Mouse (Mus musculus) layer of hippocampus, postnatal 25 days (tissue): ENCODE data around the gene Tgfb2. TPM values are rescaled to one million over a fixed set of nuclear protein-coding genes. Genes with fewer than 3 reads are reported as not detected.
A peak's percentile ranks its signal among the peaks of the same experiment; 100 is the strongest.

ENCODE experiments used
- DNase-seq, 2 experiments: peaks; one replicate each; pipeline ENCODE4 v3.0.0; 2022; ENCODE audit warnings: mixed read lengths in 2 of 2, low spot score in 1 of 2; ENCODE audit errors: extremely low spot score in 1 of 2
- total RNA-seq, 2 experiments: library from RNA; stranded (reverse); gene quantifications; 2 replicates each; pipeline ENCODE4 v1.2.3; 2021

The Tgfb2 gene
- total RNA-seq, 2 experiments from 2014 or later = 29.2 to 30.7 TPM

DNA sequence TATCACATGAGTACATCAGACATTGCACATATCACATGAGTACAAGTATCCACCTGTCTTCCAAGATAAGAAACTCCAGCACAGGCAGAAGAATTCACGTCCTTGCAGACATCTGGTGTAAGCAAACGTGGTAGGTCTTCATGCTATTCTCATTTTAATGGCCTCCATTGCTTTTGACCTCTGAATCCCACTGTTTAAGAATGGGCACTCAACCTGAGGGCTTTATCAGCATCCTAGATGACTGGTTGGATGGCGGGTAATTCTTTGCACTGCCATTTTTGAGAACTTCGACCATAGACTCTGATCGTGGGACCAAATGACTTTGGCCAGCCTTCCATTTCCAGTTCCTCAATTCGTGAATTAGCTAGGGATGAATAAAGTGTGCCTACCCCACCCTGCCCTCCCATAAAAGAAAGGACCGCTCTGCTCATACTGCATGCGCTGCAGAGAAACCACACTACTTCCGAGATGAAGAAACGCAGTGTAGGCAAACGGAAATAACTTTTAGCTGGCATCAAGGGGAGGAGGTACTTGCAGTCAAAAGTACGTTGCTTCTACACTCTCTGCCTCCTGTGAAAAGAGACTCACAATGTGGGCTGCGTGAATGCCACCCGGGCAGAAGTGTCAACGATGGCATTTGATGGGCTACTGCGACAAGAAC is 48.1 kb downstream of the Tgfb2 start:
- DNase-seq = no peak

DNA sequence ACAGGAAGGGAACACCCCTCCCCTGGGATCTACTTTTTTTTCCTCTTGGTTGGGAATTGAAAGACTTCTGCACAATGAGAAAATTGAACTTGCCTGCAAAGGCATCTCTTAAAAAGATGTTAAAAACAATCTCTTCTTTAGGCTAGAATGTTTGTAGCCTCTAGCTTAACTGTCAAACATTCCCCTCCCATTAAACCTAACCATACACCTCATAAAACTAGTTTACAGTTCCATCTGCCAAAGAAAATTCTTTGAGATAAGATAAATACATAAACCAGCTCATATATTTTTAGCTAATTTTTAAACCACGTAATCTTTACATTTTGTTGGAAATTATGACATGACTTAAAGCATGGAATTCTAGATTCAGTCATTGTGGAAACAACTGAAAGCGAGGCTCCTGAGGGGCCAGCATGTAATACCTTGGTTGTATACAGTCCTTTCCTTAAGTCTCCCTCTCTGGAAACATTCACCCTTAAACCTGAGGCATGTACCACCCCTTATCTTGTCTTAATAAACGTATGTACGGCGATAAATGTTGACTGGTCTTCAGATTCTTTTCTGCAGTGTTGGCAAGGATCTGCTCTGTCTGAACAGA is 49.0 kb downstream of the Tgfb2 start:
- DNase-seq = no peak

DNA sequence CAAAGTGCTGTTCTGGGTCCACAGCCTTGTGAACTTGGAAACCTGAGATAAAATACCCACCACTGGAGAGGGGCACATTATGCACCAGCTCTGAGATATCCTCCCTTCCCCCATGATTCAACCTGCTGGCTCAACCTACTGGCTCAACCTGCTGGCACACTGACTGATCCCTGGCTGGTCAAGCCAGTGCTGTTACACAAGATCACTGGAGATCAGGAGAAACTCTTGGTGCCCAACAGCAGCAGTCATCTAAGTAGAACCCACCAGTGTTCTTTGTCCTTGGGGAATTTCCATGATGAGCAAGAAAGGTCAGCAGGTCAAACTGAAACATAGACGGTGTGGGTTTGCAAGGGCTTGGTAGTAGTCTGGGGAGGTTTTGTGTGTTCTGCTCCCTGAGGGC is 49.6 kb downstream of the Tgfb2 start:
- DNase-seq = no peak

DNA sequence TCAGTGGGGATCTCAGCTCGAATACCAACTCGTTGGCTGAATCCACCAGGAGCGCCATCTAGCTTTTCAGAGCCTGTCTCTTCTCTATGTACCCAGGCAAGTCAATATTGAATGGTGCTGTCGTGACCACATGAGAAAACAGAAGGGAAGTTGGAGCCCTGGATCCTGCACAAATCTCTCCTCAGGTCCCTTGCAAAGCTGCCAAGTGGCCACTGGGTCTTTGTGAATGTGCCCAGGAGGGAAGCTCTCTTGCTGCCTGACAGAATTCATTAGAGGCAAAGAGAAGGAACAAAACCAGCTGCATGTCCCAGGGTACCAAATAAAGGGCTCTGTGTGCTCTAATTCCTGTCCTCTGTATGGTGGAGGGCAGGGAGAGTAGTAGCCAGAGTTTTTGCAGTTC is 50.7 kb downstream of the Tgfb2 start:
- peak in 1 of 2 experiments; percentile 7 for DNase-seq

DNA sequence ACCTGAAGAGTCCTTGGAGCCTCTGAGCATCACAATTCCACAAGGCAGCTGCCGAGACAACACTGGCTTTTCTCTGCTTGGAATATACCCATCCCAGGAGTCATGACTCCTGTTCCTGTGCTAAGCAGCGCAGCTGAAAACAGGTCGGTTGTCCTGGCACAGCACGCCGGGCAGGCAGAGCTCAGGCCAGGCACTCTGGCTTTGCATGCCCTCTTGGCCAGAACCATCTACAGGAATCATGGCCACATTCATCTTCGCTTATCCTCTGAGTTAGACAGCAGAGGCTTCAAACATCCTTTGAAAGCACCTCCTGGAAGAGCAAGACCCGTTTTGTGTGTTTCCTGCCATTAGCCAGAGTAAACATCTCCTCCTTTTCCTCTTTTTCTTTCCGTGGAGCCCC is 53.6 kb downstream of the Tgfb2 start:
- DNase-seq = no peak

DNA sequence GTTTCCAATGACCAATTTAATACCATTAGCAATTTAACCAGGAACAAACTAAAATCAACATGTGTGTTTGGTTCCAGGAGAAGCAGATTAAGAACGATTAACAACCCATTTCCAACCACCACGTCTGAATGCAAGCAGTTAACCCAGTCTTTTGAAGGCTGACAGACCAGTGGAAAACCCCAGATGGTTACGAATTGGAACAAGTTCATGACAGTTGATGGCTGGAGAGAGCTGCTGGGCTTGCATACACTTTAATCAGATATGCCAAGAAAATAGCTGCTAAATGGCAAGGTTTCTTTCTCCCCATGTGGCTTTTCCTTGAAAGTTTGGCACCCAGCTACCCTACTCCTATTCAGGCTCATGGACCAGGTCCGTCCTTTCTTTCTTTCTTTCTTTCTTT is 55.8 kb downstream of the Tgfb2 start:
- DNase-seq = no peak

DNA sequence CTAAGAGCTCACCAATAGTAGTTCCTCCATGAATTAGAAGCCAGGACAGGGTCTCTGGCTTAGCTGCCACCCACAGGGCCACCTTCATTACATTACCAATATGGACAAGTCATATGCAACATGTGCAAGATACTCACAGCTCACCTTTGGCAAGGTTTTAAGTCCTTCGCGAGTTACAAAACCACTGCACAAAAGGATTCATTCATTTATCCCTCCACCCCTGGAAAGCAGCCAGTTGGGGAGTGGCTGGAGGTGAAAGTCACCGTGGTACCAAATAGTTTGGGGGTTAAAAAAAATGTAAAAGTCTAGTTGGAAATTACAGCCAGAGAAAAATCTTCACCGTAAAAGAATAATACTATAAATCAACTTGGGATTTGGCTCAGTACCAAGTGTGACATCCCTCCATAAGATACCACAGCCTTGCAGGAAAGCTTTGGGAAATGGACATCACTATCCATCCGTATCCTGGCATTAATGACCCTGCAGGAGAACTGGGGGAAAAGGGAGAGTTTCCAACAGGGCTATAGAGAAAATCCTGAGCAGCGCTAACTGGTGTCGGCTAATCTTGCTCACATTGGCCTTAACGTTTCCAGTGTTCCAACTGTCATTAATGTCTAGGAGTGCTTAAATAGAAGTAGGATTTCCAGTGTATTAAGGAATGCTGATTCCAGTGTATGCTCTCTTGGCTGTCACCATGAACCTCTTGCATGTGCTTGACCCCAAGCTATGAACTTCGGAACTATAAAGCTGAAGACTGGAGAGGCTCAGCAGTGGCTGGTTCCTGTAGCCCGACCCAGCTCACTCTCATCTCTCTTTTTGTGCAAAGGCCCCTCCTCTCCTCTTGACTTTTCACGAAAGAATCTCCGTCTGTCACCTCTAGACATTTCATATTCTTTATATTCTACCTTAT is 68.2 kb downstream of the Tgfb2 start:
- no peak for DNase-seq

DNA sequence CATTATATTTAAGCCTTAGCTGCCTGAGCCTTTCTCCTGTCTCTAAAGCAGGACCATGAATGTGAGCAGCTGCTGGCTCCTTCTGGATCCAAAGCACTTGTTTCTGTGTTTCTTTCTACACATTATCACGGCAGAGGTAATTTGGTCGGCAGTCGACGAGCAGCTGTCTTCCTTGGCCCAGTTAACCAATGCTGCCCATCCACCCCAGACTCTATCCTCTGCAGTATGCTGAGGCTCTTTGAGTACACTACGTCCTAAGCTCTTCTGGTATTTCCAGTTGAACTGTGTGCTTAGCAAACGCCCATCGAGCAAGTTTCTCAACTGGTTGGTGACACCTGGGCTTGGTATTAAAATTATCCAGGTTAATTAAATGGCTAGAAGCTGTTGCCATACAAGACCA is 70.7 kb downstream of the Tgfb2 start:
- DNase-seq = no peak

DNA sequence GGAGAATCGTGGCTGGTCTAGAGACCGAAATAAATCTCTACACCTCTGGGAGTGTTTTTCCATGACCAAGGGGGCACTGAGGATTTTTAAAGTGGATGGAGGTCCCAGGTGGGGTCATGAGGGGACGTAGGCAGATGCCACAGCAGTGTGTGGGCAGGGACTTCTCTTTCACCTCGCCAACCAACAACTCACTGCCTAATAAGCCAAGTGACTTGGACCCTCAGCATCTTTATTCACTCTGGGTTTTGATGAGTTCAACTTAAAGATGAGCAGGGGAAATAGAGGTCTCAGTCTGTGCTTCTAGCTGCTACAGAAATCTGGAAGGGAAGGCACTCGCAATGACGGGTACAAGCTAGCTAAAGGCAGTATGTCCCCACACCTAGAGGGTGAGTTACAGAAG is 74.3 kb downstream of the Tgfb2 start:
- DNase-seq = no peak

DNA sequence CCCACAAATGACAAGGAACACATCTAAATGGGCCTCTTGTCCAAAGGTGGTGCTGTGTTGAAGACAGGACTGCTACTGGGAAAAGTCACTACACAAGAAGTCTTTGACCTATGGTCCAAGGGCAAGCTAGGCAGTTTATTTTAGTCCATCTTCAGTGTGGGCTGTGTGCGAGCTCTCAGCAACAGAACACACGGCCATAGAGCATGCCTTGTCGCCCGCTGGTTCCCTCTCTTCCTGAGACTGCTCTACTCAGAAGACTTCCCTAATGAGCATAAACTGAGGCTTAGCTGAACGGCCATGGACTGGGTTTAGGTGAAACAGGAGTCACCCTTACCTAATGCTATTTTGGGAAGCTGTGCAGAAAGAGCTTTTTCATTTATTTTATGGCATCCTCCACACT is 74.8 kb downstream of the Tgfb2 start:
- no peak for DNase-seq

DNA sequence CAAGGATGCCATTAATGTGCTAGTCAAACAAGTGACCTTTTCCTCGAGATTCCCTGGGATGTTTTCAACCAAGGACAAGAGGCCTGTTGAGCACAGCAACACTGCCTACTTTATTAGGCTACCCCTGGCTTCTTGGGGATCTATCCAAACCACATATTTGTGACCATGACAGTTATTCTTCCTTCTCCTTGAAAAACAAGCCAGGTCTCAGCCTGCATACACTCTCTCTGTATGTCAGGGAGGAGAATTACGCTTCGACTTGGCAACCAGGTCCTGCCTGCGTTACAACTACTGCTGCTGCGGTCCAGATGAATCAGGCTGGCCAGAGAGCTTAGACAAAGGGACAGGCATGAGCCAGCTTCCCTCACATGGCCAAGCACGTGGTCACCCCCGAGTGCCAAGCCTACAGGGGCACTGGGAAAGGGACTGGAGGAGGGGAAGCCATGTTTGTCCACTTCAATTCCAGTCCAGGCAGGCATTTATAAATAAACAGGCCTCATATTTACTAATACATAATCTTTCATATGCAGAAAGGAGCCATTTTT is 78.3 kb downstream of the Tgfb2 start:
- DNase-seq = peak; percentile 27 to 31

DNA sequence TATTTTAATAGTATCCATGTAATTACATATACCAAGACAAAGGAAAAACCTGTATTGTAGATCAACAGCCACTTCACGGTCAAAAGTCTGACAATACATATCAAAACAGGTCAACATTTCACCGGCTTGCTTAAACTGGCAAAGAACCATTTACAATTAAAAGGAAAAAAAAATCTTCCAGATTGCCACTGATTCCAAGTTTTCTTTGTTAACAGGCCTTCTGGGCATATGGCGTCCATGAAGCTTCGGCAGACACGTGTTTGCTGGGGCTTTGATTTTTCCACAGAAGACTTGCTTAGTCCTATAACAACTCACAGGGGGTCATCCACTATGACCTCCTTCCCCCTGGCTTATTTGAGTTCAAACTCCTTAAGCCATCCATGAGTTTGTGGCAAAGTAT is 81.3 kb downstream of the Tgfb2 start:
- DNase-seq = no peak

DNA sequence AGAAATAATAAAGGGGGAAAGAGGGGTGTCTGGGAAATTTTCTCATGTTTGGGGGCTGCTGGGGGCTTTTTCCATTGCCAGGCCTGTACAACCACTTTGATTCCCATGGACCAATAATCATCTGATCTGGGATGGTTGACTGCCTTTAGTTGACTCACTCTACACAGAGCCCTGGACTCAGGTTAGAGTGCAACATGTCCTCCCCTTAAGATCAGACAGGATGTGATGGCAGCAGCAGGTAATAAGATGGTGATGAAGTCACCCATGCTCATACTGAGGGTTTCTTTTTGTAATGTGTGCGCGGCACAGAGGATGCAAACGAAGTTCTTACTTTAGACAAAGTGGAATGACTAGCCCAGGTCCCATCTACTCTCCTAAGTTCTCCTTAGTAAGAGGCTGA is 84.0 kb downstream of the Tgfb2 start:
- DNase-seq = no peak

DNA sequence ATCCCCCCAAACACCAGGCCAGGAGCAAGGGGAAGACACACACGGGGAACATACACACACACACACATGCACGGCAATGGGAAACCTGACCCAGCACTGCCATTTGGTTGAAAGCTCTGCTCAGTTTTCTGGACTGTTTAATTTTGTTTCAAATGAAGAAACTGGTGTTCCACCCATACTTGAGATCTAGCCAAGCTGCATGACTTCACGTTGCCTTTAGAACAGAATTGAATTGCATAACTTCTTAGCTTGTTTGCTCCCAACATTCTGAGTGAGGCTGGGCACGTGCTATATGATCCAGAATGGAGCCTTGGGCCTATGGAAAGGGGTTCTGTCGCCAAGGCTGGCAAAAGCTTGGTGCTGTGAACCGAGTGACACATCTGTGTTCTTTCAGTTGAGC is 87.5 kb downstream of the Tgfb2 start:
- no peak for DNase-seq

DNA sequence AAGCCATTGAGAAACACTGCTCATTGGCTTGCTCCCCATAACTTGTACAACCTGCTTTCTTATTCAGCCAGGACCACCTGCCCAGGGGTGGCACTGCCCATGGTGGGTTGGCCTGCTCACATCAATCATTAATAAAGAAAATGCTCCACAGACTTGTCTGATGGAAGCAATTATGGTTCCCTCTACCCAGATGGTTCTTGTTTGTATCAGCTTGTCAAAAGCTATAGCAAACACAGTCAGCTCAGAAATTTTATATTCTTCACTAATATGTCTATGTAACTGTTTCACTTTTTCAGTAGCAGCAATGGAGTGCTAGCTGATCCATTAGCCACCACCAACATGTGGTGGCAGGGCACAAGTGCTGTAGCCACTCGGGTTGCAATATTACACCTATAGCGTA is 94.4 kb downstream of the Tgfb2 start:
- no peak for DNase-seq

DNA sequence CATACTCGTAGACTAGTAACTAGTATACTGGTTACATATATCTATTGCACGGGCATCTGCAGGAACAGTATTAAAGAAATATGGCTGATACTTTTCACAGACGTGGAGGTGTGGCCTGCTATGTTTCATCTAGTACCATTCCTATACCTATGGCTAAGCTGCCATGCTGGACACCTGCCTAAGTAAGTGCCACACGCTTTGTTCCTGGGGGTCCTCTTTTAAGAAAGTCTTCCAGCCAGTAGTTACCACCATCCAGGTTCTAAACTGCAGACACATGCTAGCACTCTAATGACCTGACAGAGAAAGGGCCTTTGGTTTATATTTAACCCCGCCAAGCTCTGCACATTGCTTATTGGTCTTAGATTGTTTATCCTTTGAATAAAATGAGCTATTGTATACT is 95.3 kb downstream of the Tgfb2 start:
- no peak for DNase-seq

DNA sequence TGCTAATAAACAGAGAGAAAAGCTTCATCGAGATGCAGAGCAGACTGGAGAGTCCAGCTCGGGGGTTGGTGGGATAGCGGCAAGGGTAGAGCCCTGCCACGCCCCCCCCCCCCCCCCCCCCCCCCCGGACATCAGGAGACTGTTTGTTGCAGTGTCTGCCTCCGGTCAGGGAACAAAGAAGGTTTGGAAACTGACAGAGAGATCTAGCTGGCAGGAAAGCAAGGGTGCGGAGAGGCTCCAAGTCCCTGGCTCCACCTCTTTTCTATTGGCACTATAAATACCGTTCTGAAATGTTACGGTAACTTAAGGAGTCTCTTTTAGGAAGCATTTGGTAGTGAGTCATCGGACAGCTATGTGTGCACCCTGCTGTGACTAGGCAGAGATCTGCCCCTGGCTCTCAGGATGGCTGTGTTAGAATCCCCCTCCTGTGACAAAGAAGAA is 96.0 kb downstream of the Tgfb2 start:
- no peak for DNase-seq

DNA sequence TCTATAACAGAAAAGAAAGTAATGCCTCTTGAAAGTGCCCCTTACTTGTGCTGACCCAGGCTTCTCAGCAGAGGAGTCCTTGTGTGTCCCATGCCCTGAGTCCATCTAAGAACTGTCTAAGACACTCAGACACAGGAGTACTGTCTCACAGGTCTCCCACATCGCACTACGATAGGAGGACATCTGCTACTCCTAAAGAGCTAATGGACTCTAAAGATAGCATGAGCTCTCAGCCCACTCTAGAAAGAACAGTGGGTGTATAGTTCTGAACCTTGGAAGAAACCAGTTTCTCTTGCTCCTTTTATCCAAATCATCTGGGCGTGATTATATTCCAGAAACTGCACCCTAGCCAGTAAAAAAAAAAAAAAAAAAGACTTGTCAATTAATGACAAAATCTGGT is 97.7 kb downstream of the Tgfb2 start:
- no peak for DNase-seq

DNA sequence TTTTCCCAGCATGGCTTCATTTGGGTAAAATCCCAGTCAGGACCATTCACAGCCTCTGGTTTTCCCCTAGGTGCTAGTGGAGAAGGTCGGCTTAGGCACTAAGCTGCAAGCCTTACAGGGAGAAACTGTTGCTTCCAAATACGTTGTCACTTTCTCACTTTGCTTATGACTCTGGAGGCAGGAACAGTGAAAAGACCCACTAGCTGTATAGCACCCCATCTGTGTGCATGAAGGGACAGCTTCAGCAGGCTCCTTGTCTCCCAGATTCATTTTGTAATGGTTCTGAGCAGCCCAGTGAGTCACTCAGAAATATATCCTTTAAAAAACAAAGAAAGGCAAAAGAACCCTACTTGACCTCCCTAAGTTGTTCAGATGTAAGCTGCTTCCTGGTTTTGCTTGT is 100.2 kb downstream of the Tgfb2 start:
- DNase-seq = no peak

DNA sequence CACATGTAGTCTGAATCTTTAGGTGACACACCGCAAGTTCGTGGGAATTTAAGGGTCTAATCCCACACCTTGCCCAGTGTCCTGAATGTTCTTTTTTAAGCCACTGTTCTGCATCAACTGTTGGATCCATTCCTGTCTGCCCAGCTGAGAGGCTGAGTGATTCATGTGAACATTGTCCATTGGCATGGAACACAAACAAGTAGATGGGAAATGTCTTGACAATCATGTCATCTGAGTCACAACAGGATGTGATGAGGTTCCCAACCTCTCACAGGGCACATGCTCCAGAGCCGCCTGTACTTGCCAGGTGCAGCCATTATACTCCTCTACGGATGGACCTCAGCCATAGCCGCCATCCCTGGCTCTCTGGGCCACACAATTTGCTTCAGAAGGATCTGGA is 101.7 kb downstream of the Tgfb2 start:
- DNase-seq = no peak

DNA sequence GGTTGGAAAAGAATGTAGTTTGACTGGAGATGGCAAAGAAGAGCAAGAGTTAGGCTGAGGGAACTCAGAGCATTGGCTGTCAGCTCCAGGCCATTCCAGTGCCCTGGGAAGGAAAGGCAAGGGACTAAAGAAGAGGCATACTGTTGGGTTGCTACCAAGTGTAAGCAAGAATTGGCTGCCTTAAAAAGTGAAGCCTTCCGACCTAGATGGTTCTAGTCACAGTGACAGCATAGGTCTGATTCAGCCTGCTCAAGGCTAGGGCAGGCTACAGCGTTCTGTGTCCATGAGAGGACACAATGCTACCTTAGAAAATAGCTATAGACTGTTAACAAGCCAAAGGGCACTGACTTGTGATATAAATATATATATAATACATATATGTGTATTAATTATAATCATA is 117.6 kb downstream of the Tgfb2 start:
- no peak for DNase-seq
